Mouse (Mus musculus) mouse embryonic stem cell (cell line): ENCODE results near the gene Ccdc148.

ENCODE experiments used
- in situ Hi-C, 2 experiments: fragments of 300-500 bp; cut with MboI; formaldehyde crosslinking; loops; 1 replicate in 1 of 2; 3 replicates in 1 of 2; pipeline ENCODE4 v1.14.3; 2019 to 2020; ENCODE audit warnings: low sequenced_read_pairs in 2 of 2, low pct_unique_long_range_greater_than_20kb in 1 of 2, mixed read lengths in 1 of 2; ENCODE audit not compliant: unreplicated experiment in 1 of 2

Gene Ccdc148

GRCm38 (mm10) chr2:58828910-58829600 lies 331.4 kb downstream of the Ccdc148 start:
- in situ Hi-C loops = no loop called here

DNA sequence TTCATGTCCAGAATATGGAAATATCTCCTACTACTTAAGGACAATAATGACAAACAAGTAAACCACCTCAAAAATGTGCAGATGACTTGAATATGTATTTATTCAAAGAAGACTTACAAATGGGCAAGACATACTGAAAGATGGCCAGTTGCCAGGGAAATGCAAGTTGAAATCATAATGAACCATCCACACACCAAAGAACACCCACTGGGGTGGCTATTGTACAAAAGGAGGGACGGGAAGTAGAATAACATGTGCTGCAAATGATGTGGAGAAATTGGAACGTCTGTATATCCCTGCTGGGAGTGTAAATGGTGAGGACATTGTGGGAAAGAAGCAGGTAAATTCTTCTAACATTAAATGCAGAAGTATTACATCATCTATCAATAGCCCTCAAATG lies 347.5 kb downstream of the Ccdc148 start:
- in situ Hi-C loops = no loop called here

DNA sequence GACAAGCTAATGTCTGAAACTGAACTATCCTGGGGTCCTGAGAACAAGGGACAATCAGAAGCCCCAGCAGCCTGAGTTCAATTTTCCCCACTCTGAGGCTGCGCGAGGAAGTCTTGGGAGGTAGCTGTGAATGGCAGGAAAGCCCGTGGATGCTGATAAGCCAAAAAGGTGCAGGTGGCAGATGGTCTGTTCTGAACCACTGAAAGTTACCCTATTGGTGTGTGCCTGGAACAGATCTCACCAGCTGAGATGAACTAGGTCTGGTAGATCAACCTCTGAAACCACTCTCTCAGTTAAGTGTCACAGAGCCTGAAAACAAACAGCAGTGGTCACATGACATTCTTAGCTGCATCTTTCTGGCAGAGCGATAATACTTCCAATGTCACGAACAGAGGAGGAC lies 360.9 kb downstream of the Ccdc148 start:
- in situ Hi-C loops = no loop called here

GRCm38 (mm10) chr2:58799126-58799525 lies 361.4 kb downstream of the Ccdc148 start:
- in situ Hi-C loops = no loop called here

DNA sequence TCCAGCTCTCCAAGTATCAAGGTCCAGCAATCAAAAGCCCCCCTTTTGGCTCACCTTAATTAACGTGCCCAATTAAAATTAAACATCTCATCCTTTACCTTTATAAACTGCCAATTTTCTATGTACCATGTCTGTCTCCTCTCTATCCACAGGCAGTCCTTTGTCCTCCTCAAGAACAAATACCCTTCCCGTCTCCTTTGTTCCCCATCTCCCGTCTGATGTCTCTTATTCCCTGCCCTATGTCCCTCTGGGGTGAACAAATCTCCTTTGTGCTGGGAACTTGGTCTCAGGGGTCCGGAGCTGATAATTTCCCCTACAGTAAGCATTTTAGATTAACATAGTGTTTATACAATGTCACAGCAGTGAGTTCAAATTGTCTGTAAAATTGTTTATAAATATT lies 363.0 kb downstream of the Ccdc148 start:
- in situ Hi-C loops = no loop called here

- in situ Hi-C loops = no loop called here
These were observed 365.1 kb downstream of the Ccdc148 start for GRCm38 (mm10) chr2:58795432-58795831.

DNA sequence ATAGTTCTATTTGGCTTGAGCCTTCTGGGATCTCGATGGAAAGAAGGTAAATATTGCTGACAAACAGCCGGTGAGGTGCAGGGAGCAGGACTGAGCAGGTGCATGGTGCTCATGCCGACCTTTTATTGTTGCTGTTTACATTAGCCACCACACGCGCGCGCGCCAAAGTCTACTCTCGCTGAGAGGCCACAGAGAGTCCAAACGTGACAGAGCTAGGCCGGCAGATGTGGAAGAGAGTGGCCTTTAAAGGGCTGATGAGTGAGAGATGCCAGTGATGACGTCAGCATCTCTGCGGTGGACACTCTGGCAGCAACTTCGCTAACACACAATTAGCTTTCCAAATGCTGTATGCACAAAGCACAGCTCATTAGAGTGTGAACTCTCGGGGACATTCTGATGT lies 366.0 kb downstream of the Ccdc148 start:
- in situ Hi-C loops = no loop called here

GRCm38 (mm10) chr2:58790361-58790760 lies 370.1 kb downstream of the Ccdc148 start:
- in situ Hi-C loops = no loop called here

- in situ Hi-C loops = no loop called here
These were observed 370.5 kb downstream of the Ccdc148 start for GRCm38 (mm10) chr2:58789934-58790333.

- in situ Hi-C loops = no loop called here
These were observed 373.1 kb downstream of the Ccdc148 start for GRCm38 (mm10) chr2:58787360-58787759.

- in situ Hi-C loops = no loop called here
These were observed 373.8 kb downstream of the Ccdc148 start for GRCm38 (mm10) chr2:58786681-58787080.

- in situ Hi-C loops = no loop called here
These were observed 374.3 kb downstream of the Ccdc148 start for GRCm38 (mm10) chr2:58786177-58786576.

DNA sequence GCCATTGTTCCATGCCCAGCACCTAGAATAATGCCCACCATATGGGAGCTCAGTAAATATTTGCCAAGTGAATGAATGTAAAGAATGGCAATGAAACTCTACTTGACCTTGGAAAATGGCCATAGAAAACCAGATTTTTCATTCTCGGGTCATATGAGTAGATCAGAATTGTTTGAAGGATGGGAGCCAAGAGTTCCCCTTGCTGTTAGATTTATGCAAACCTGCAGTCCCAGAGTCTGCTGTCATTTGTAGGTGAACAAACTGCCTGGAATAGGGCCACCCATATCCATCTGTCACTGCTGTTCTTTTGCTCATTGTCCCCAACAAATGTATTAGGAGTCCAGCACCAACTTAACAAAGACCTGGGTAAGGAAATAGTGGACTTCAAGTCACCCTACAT lies 377.0 kb downstream of the Ccdc148 start:
- in situ Hi-C loops = no loop called here

GRCm38 (mm10) chr2:58778986-58779495 lies 381.4 kb downstream of the Ccdc148 start:
- in situ Hi-C loops = no loop called here

GRCm38 (mm10) chr2:58773833-58774232 lies 386.6 kb downstream of the Ccdc148 start:
- in situ Hi-C loops = no loop called here
